Mouse (Mus musculus) R1 (cell line): ENCODE results near the gene Adgrb3.
A peak's percentile ranks its signal among the peaks of the same experiment; 100 is the strongest.

Experiments
- DNase-seq: peaks from one replicate; pipeline ENCODE4 v3.0.0-alpha.2; 2018; ENCODE audit warnings: low read depth, low spot score

Gene Adgrb3

GRCm38 (mm10) chr1:25828971-25829920 is at the start of gene Adgrb3:
Adgrb3 (minus strand) TSS chr1:25829707.
- peak; percentile 3 for DNase-seq

- no peak for DNase-seq
Observed at GRCm38 (mm10) chr1:25877526-25877925, 48.0 kb upstream of the Adgrb3 start.

- DNase-seq, result no peak
Observed at GRCm38 (mm10) chr1:25857473-25857872, 28.0 kb upstream of the Adgrb3 start.

DNA sequence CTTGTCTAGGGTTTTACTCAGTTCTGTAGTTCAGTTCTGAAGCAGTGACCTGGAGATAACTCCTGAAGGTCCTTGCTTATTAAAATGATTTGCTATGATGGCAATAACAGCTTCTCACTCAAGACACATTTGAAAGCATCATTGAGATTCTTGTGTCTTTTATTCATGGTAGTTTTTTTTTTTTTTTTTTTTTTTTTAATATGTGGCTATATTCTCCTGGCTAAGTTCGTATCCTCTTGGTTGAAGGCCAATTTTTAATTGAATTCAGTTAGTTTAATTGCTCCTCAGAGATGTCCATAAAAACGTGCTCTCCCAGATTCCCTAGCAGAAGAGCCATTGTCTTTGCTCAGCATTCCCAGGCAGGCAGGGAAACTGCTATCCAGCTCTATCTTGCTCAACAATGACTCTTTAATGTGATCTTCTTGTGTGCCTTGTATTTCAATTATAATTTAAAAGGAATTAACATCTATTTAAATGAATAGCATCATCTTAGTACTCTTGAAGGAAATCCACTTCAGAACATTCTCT is 25.0 kb upstream of the Adgrb3 start:
- DNase-seq, result no peak

- no peak for DNase-seq
Observed at GRCm38 (mm10) chr1:25832260-25832659, 2.8 kb upstream of the Adgrb3 start.

DNA sequence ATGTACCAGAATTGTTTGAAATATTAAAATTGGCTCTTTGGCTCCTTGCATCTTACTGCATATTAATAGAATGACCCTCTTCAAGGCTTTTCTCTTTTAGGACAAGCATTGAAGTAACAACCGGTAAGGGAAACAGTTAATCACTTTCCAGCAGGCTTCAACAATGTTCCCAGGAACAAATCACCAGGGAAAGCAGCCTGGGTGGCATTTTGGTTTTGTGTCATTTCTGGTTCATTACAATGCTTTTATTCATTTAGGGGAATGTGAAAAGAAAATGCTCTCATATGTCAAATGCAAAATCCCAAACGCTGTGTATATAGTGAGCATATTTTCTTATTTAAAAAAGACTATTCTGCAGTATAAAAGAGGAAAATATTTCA is 2.0 kb upstream of the Adgrb3 start:
- no peak for DNase-seq

DNA sequence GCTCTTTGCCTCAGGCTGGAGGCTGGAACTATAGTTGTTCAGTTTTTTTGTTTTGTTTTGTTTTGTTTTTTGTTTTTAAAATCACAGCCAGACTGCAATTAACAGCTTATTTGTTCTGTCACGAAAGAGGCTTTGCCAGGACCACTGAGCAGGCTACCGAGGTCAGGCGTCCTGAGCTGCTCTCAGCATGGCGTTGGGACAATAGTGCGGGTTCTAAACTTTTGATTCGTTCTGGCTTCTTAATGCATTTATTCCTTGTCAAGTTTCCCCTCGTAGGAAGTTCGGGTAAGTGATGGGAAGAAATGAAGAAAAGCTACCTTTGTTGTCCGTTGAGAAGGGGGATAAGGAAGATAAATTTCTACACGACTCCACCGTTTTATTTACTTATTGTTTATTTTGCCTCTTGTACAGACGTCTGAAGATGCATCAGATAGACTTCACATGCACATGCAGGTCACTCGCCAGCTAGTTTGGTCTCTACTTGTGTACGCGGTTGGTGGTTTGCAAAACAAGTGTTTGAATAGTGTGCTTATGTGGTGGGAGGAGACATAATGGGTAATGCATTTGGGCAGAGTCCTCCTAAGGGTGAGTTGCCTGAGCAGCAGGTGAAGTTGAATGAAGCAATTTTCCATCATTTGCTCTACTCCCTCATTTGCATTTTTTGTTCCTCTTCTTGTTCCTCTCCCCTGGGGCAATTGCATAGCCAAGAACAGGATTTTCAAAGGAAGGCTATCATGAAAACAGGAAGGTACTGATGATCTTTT is 1.4 kb upstream of the Adgrb3 start:
- DNase-seq, result no peak

DNA sequence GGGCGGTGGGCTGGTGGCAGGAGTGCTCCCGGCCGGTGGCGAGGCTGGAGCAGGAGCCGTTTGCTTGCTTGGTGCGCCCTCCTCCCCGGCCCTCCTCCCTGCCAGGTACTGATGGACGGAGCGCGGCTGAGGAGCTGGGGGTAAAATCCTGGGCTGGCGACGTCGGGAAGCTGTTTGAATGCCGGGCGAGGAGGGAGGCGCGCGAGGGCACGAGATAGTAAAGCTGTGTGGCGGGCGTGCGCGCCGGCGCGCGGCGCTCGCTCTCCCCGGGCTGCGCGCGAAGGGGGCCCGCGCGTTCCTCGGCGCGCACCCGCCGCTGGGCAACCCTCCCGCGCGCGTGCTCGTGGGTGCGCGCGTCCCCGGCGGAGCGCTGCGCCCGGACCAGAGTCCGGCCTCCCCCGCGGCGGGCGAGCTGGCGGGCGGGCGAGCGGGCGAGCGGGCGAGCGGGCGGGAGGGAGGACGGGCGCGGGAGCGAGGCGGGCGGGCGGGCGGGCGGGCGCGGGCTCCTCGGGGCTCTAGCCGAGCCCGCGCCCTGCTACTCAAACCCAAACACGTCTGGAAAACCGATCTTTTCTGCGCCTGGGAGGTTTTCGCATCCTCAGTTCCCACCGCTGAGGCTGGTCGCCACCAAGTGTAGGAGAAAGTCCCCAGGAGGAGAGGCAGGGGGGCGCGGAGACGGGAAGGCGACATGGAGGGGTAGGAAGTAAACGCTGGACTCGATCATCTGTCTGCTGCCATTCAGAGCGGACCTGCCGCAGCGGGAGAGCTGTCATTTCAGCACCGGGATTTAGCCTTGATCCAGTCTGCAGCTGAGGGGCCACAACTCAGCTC is 629 bp upstream of the Adgrb3 start:
- DNase-seq, result peak; percentile 81

DNA sequence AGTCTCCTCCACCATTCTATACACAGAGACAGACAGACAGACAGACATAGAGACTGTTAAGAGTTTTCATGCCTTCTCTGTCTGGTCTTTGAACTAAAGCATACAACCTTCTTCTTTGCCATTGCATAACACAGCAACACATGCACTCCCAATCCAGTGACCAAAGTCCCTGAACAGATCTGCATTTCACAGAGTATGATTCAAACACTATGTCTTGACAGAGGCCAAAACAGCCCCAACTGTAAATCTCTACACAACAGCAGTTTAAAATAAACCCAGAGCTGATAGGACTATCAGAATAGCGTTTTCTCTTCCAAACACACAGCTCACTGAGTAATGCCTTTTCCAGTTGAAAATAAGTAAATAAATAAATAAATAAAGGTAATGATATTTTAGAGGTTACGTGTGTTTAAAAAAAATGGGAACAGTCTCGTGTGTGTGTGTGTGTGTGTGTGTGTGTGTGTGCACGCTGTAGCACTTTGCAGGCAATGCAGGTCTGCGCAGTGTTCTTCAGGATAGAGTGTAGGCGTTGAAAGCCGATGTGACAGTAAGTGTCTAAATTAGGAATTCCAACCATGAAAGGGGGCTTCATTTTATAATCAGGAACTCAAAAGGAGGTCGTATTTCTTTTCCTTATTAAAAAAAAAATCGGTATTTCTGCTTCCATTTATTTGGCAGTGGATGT is 1.3 kb downstream of the Adgrb3 start:
- DNase-seq, result no peak

- no peak for DNase-seq
Observed at GRCm38 (mm10) chr1:25827436-25827835, 2.1 kb downstream of the Adgrb3 start.

GRCm38 (mm10) chr1:25826771-25827170 is 2.7 kb downstream of the Adgrb3 start:
- DNase-seq, result peak; percentile 22

- no peak for DNase-seq
Observed at GRCm38 (mm10) chr1:25824626-25825025, 4.9 kb downstream of the Adgrb3 start.

DNA sequence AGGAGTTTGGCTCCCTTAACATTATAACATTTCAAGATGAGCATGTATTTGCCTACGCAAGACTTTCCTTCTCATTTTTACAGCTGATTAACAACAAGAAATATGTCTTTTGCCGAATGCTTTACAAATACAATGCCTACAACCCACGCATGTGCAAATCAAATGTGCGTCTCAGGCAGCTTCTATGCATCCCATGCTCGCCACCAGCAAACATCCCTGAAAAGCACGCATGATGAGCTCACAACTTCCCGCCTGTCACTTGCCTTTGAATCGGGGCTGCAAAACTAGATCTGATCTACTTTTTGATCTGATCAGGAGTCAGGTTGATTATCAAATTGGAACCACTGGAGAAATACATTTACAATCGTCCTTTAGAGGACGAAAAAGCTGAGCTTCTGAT is 5.5 kb downstream of the Adgrb3 start:
- DNase-seq, result no peak

GRCm38 (mm10) chr1:25815491-25815890 is 14.0 kb downstream of the Adgrb3 start:
- no peak for DNase-seq

DNA sequence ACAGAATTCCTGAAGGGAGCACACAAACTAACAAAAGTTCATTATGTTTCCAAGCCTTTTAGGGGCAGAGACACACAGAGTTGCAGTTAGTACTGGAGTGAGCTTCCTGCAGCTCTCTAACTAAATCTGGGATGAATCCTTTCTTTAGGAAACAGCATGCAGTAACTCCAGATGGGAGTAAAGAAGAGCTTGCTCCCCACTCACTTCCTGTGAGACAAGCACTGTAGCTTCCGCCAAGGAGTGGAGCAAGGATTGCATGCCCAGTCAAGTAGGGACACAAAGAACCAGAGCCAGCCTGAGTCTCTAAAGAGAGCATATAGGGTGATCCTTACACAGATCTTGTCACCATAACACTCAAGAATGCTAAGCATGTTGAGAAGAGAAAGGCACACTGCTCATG is 50.7 kb downstream of the Adgrb3 start:
- peak; percentile 1 for DNase-seq

DNA sequence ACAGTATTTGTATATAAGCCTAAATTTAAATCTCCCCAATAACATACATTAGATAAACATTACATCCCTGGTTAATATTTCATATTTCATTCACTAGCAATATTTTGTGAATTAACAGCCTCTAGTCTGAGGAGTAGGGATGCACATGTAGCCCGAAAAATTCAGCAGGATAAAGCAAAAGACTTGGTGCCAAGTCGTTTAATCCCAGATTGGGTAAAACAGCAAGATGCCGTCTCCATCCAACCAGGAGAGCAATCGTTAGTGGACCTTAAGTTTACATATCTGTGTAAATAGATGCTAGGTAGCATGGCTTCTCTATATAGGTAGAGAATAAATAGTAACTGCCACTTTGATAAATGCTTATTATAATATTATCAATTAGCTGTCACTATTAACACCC is 52.0 kb downstream of the Adgrb3 start:
- no peak for DNase-seq

DNA sequence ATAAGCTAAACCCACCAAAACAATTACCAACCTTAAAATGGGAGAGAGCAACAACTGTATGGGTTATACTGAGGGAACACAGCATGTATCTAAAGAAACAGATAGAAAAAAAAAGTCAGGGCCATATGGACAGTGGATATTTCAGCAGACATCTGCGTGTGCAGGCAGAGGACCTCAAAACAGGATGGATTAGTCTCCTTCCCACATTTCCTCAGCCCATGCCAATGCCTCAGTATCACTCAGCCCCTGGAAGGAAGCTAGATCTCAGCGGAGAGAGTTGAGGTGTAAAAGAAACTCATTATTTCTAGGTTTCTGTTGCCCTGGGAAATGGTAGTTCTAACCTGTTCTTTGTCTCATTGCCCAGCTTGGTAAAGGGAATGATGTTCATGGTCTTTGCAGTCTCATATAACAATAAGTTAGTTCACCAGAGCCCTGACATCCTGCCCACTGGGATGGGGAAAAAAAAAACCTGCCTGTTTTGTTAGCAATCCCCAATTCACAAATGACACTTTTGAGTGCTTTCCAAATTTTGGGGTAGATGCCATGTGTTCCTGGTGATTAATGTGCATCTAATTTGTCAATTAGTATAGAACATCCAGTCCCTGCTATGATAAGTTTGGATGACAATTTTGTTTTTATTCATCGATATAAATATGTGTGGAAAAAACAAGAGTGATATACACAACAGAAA is 53.9 kb downstream of the Adgrb3 start:
- no peak for DNase-seq

- DNase-seq, result no peak
Observed at GRCm38 (mm10) chr1:25768958-25769357, 60.5 kb downstream of the Adgrb3 start.

DNA sequence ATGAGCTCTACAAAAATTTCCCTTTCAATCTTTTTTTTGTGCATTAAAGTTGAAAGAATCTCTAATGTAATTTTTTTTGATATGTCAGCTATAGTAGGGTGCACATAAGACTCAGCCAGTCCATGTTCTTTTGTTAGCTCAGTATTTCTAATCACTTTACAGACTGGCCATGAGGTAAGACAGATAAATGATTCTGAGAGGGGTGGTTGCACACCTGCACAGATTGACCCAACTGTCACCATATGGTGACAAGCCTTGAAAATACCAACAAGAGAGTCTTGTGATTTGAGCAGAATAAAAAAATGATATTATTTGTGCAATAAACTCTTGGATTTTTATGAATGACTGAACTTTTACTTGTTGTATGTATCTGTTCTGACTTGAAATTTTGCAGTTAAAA is 74.2 kb downstream of the Adgrb3 start:
- DNase-seq, result no peak

DNA sequence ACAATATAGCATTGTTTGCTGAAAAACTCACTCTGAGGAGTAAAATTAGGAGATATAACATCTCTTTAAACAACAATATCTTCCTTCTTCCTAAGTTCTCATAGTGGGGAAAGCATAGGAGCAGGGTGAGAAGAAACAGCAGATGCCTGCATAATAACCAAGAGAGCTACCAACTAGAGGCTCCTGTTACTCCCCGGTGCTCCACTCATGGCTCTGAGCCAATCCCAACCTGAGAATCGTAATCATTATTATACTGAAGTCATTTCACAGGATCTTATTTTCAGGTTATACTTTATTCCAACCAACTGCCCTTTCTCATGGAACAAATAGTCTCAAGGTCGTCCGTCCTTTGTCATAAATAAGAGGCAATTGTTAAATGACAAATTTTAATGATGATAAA is 75.0 kb downstream of the Adgrb3 start:
- no peak for DNase-seq
